Mouse (Mus musculus): ENCODE data around the gene Vmn1r215.
"Not testable (repeated sequence)": the region's sequence is repeated elsewhere in the genome, so short reads cannot be mapped to it uniquely, and the experiment has no call there.

Gene Vmn1r215

DNA sequence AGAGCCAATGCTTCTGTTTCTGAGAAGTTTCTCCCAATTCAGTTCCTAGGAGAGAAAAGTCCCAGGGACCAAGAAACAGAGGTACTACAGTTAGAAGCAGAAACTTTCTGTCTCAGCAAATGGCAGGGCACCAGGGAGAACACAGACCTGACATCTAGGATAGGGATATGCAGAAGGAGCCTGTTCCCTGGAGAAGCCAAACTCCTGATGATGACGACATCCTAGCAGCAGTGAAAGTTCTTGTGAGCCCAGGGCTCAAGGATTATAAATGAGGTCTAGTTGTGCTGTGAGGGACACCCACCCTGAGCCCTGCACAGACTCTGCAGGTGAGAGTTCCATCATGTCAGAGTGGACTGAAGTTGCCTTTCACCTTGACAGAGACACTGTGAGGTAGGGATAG, at the start of gene Vmn1r215:
TSS of gene Vmn1r215 (plus strand) at position 301 of the 400 bp plus-strand sequence.
- DNase-seq (ENCODE audit: low spot score in 2 of 2), result no peak

GRCm38 (mm10) chr13:23018158-23018557, 49.7 kb upstream of the Vmn1r215 start:
- no peak for DNase-seq (ENCODE audit: low spot score in 2 of 2)

DNA sequence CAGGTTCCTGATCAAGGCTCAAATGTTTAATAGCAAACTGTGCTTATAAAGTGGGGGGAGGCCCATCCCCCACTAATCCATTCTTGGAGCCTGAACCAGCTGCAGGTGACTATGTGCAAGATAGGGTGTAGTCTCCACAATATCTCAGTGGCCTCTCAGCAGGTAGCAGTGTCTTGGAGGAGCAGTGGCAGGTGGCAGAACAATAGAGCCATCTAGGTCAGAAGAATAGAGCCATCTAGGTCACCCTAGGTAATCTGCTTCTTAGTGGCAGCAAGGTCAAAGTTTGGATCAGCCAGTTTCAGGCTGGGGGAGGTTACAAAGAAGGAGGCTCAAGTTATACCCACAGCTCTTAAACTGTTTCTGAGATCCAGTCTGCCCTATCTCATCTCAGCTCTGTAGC, 43.0 kb upstream of the Vmn1r215 start:
- DNase-seq (ENCODE audit: low spot score in 2 of 2), result no peak

DNA sequence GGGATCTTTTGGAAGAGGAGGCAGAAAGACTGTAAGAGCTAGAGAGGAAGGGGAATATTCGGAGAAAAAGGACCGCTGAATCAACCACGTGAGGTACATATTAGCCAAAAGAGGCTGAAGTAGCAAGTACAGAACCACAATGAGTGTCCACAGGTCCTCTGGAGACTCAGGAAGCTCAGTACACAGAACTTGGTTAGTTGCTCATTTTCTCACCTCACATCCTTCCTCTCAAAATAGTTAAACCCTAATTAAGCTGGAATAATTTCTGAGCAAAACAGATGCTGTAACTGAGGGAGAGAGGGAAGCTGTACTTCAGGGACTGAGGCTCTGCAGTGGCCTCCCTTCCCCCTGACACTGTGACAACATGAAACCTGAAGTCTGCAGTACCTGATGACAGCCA, 37.7 kb upstream of the Vmn1r215 start, which contains the start of gene Vmn1r214:
TSS of gene Vmn1r214 (plus strand) at position 301 of the 400 bp plus-strand sequence.
- no peak for DNase-seq (ENCODE audit: low spot score in 2 of 2)

DNA sequence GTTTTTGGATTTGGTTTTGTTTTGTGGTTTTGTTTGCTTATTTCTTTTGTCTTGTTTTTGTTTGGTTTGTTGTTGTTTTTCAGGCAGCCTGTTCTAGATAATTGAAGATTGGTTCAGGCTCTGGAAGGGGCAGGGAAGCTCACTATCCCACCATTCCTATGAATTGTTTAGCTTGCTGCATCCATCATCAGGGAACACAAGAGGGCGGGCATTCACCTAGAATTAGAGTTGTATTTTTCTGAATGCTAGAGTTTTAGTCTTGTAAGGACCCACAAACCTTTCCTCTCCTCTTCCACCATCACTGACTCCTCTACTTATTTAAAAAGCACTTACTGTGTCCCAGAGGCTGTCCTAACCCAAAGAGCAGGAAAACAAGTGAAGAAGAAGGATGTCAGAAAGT, 10.0 kb upstream of the Vmn1r215 start:
- DNase-seq (ENCODE audit: low spot score in 2 of 2), result no peak

DNA sequence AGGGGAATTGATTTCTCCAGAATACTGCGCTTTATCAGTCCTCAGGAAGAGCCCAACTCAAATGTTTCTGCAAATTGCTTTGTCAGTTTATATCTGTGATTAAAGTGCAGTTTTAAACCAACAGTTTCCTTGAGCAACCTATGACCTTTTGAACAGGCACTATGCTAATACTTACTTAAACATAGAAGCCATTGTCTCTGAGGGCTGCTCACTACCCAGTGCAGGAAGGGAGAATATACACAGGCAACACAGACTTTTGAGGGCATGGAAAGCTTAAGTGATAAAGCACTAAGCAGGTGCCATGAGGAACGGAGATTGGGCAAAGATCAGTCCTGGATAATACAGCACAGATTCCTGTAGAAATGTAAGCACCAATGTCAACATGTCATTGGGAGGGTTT, 1.5 kb downstream of the Vmn1r215 start:
- no peak for DNase-seq (ENCODE audit: low spot score in 2 of 2)

GRCm38 (mm10) chr13:23094386-23094785, 26.6 kb downstream of the Vmn1r215 start:
- no peak for DNase-seq (ENCODE audit: low spot score in 2 of 2)

DNA sequence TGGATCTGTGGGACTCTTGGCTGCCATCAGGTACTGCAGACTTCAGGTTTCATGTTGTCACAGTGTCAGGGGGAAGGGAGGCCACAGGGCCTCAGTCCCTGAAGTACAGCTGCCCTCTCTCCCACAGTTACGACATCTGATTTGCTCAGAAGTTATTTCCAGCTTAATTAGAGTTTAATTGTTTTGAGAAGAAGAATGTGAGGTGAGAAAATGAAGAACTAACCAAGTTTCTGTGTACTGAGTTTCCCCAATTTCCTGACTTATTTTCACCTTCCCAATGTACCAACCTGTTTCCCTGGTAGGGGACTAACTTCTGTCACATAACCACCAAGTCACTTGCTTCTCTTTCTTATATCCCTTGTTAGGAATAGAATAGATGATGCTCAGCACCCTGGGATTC, 50.3 kb downstream of the Vmn1r215 start, which contains the start of gene Vmn1r217:
TSS of gene Vmn1r217 (minus strand) at position 101 of the 400 bp plus-strand sequence.
- not testable (repeated sequence) for DNase-seq (ENCODE audit: low spot score in 2 of 2)

DNA sequence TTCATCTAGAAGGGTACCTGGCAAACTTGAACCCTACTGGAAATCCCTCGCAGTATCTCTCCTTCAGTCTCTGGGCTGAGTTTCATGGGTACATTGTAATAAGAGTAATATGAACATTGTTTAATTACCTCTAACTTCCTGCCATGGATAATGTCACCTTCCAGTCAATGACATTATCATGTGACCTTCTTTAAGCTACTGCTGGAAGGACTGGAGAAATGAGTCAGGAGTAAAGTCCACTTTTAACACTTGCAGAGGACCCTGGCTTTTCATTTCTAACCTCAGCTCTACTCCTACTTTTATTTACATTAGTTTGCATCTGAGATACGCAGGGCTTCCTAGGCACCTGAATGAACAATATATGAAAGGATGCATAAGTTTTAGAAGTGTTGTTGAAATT, 52.8 kb downstream of the Vmn1r215 start:
- DNase-seq (ENCODE audit: low spot score in 2 of 2), result no peak

All from spleen, postnatal 4 days (tissue).